Mouse (Mus musculus): ENCODE results near the gene Foxo3. TPM values are rescaled to one million over a fixed set of nuclear protein-coding genes. Genes with fewer than 3 reads are reported as not detected.

Foxo3 gene
- polyA plus RNA-seq, 1 experiment from 2014 or later = 9.3 TPM

DNA sequence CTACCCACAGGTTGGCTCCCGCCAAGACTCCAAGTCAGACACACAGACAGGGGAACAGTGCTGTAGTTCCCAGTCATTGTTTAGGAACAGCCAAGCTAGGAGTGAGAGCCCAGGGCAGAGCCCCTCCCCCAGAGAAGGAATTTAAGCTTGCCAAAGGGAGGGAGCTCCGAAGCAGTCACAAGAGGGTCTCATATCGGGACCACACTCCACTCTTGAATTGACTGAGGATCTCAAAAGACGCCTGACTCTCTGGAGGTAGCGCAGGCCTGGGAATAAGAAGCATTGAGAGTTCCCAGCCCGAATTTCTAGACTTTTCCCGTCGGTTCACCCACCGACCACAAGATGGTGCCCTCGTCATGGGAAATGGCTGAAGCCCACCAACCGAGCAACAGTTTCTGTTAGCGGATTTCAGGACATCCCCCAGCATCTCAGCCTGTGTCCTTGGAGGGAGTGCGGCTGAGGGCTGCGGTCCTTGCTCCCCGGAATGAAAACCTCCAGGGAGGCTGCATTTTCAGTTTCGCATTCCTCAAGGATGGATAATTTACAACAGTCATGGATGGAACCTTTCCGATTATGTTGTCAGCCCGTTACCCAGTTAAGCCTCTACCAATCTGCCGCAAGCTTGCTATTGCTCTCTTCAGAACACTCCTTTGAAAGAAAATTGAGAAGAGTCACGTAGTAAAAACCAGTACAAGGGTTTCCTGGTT is 31.6 kb upstream of the Foxo3 start:
- Histone ChIP-seq H3K9me3 (ENCODE audit: control insufficient read depth) (no peaks in the 10 kb centered on the region), H3K27me3 (replicated peaks; ENCODE audit: control insufficient read depth, insufficient read depth, low read length) (no peaks in the 10 kb centered on the region), H3K4me1 (replicated peaks; ENCODE audit: control insufficient read depth, insufficient read depth, low read length) (0 out of 2 replicates have a peak, but pooled peaks cover 3% of the 10 kb centered on the region), H3K36me3 (ENCODE audit: control insufficient read depth, insufficient read depth) (peaks cover 5% of the 10 kb centered on the region; the same call in 1 of the 2 replicates), H3K9ac (ENCODE audit: low read depth, low read length) (no peak overlapping the region), H3K4me3 (ENCODE audit: low read depth, low read length) (peak overlapping the region; percentile 13; the same call in 1 of the 2 replicates), H3K27ac (ENCODE audit: low read depth, low read length) (no peak overlapping the region), H3K4me2 (replicated peaks; ENCODE audit: low read depth) (peak overlapping the region; percentile 45)
- ATAC-seq = no peak
- WGBS = 10% methylated on average over 20 of the region's 20 CpGs
- TF ChIP-seq CTCF (IDR thresholded peaks at IDR 0.05; ENCODE audit: low read depth) = peak; percentile 88

DNA sequence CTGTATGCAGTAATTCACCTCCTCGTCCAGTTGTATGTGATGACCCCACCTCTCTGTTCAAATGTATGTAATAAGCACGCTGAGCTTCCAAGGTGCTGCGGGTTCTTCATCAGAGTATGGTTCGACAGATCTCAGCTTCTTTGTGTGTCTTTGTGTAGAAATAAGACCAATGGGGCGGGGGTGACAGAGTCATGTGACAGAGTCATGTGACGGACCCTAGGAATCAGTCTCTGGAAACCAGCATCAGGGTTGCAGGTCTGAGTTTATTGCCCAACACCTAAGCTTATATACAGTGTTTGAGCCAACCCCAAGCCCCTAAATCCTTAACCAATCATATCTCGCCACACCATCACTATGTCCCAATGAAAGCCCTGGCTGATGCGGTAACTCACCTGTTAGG is 29.9 kb upstream of the Foxo3 start:
- Histone ChIP-seq H3K36me3 (ENCODE audit: control insufficient read depth, insufficient read depth) (no peaks in the 10 kb centered on the region), H3K9ac (ENCODE audit: low read depth, low read length) (no peak overlapping the region), H3K4me1 (replicated peaks; ENCODE audit: control insufficient read depth, insufficient read depth, low read length) (no peaks in the 10 kb centered on the region), H3K27me3 (replicated peaks; ENCODE audit: control insufficient read depth, insufficient read depth, low read length) (no peaks in the 10 kb centered on the region), H3K4me3 (ENCODE audit: low read depth, low read length) (no peak overlapping the region), H3K27ac (ENCODE audit: low read depth, low read length) (no peak overlapping the region), H3K4me2 (replicated peaks; ENCODE audit: low read depth) (no peak overlapping the region), H3K9me3 (ENCODE audit: control insufficient read depth) (no peaks in the 10 kb centered on the region)
- no peak for TF ChIP-seq CTCF (IDR thresholded peaks at IDR 0.05; ENCODE audit: low read depth)
- 85% methylated on average over 8 of the region's 8 CpGs for WGBS
- ATAC-seq = no peak

DNA sequence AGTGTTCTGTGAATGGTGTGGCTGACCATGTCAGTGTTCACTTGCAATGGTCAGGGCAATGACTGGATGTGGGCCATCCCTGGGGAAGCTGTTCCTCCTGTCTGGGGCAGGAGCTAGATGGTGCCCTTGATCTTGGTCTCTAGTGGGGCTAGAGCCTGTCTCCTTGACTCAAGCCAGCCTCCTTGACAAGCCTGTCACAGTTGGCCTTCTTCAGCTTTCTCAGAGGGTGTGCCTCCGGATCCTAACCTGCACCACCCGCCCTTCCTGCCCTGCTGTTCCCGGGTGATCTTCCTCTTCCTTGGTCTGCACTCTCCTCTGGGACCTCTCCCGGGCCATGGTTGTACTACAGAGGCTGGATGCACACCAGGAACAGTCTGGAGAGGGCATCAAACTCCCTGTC is 24.2 kb upstream of the Foxo3 start:
- Histone ChIP-seq H3K4me1 (replicated peaks; ENCODE audit: control insufficient read depth, insufficient read depth, low read length) (no peaks in the 10 kb centered on the region), H3K4me2 (replicated peaks; ENCODE audit: low read depth) (no peak overlapping the region), H3K4me3 (ENCODE audit: low read depth, low read length) (no peak overlapping the region), H3K9ac (ENCODE audit: low read depth, low read length) (no peak overlapping the region), H3K9me3 (ENCODE audit: control insufficient read depth) (no peaks in the 10 kb centered on the region), H3K27ac (ENCODE audit: low read depth, low read length) (no peak overlapping the region), H3K27me3 (replicated peaks; ENCODE audit: control insufficient read depth, insufficient read depth, low read length) (no peaks in the 10 kb centered on the region), H3K36me3 (ENCODE audit: control insufficient read depth, insufficient read depth) (no peaks in the 10 kb centered on the region)
- WGBS = 58% methylated on average over 4 of the region's 4 CpGs
- ATAC-seq = no peak
- TF ChIP-seq CTCF (IDR thresholded peaks at IDR 0.05; ENCODE audit: low read depth) = no peak

DNA sequence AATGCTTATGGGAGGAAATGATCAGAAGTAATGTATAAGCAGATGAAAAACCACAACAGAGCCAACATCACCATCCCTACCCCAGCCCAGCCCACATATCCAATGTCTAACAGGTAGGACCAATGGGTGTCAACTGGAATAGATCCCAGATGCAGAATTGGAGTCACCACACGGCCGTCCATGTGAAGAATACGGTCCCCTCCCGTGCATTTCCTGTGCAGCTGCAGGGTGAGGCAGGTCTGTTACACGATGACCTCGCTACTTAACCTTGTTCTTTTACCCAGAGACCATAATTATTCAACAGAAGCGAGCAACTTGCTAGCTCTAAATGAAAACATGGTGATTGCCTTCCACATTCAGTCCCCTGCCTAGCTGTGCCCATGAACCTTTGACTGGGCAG is 23.4 kb upstream of the Foxo3 start:
- WGBS = 45% methylated on average over 7 of the region's 7 CpGs
- H3K4me3 ChIP-seq (ENCODE audit: low read depth, low read length) = no peak overlapping the region
- H3K9ac ChIP-seq (ENCODE audit: low read depth, low read length) = no peak overlapping the region
- no peaks in the 10 kb centered on the region for H3K9me3 ChIP-seq (ENCODE audit: control insufficient read depth)
- TF ChIP-seq CTCF (IDR thresholded peaks at IDR 0.05; ENCODE audit: low read depth) = no peak
- no peaks in the 10 kb centered on the region for H3K36me3 ChIP-seq (ENCODE audit: control insufficient read depth, insufficient read depth)
- H3K4me2 ChIP-seq (replicated peaks; ENCODE audit: low read depth) = no peak overlapping the region
- H3K4me1 ChIP-seq (replicated peaks; ENCODE audit: control insufficient read depth, insufficient read depth, low read length) = no peaks in the 10 kb centered on the region
- H3K27ac ChIP-seq (ENCODE audit: low read depth, low read length) = no peak overlapping the region
- no peaks in the 10 kb centered on the region for H3K27me3 ChIP-seq (replicated peaks; ENCODE audit: control insufficient read depth, insufficient read depth, low read length)
- ATAC-seq = no peak

DNA sequence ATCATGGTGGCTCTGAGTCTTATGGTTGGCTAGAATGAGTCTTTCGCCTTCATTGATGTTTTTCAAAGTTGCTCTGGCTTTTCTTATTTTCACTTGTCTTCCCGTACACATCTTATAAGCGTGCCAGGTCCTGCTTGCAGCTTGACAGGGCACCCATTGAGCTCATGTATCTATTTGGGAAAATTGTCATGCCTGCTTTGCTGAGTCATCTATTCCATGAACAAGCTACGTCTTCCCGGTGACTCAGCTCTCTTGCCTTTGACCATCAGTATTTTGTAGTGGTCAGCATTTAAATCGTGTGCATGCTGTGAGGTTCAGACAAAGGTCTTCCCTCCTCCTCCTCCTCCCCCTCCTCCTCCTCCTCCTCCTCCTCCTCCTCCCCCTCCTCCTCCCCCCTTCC is 22.9 kb upstream of the Foxo3 start:
- 77% methylated on average over 6 of the region's 6 CpGs for WGBS

DNA sequence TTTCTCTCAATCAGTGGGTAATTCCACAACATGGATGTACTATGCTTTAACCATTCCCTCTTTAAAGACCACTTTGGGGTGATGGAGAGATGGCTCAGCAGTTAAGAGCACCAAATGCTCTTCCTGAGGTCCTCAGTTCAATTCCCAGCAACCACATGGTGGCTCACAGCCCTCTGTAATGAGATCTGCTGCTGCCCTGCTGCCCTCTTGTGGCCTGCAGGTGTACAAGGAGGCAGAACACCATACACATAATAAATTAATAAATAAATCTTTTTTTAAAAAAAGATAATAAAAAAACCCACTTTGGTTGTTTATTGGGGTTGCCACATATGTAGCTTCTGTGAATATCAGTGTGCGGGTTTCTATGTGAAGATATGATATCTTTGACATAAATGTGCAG is 21.4 kb upstream of the Foxo3 start:
- Histone ChIP-seq H3K36me3 (ENCODE audit: control insufficient read depth, insufficient read depth) (no peaks in the 10 kb centered on the region), H3K27ac (ENCODE audit: low read depth, low read length) (no peak overlapping the region), H3K9ac (ENCODE audit: low read depth, low read length) (no peak overlapping the region), H3K27me3 (replicated peaks; ENCODE audit: control insufficient read depth, insufficient read depth, low read length) (no peaks in the 10 kb centered on the region), H3K4me2 (replicated peaks; ENCODE audit: low read depth) (no peak overlapping the region), H3K4me3 (ENCODE audit: low read depth, low read length) (no peak overlapping the region), H3K4me1 (replicated peaks; ENCODE audit: control insufficient read depth, insufficient read depth, low read length) (no peaks in the 10 kb centered on the region), H3K9me3 (ENCODE audit: control insufficient read depth) (no peaks in the 10 kb centered on the region)
- ATAC-seq = no peak
- WGBS = 95% methylated on average over 1 of the region's 1 CpGs
- peak; percentile 64 for TF ChIP-seq CTCF (IDR thresholded peaks at IDR 0.05; ENCODE audit: low read depth)

More for the DNA sequence above, 22.9 kb upstream of the Foxo3 start:
- H3K9ac ChIP-seq (ENCODE audit: low read depth, low read length) = no peak overlapping the region
- H3K36me3 ChIP-seq (ENCODE audit: control insufficient read depth, insufficient read depth) = no peaks in the 10 kb centered on the region
- no peak for TF ChIP-seq CTCF (IDR thresholded peaks at IDR 0.05; ENCODE audit: low read depth)
- ATAC-seq = no peak
- no peaks in the 10 kb centered on the region for H3K27me3 ChIP-seq (replicated peaks; ENCODE audit: control insufficient read depth, insufficient read depth, low read length)
- no peak overlapping the region for H3K4me3 ChIP-seq (ENCODE audit: low read depth, low read length)
- H3K4me1 ChIP-seq (replicated peaks; ENCODE audit: control insufficient read depth, insufficient read depth, low read length) = no peaks in the 10 kb centered on the region
- no peaks in the 10 kb centered on the region for H3K9me3 ChIP-seq (ENCODE audit: control insufficient read depth)
- no peak overlapping the region for H3K4me2 ChIP-seq (replicated peaks; ENCODE audit: low read depth)
- H3K27ac ChIP-seq (ENCODE audit: low read depth, low read length) = no peak overlapping the region
